Comparison of ENCODE assay signal across 19 mouse cellular contexts in genomic region chr2:142149310-142149709, GRCm38 (mm10).
"Had no signal": no experiment of that assay in that cellular context is flagged by ENCODE, and none has a peak within 500 bp of the region (broad histone marks: within the 10 kb centered on the region; RNA-seq: fewer than 3 reads in every experiment).

No protein-coding gene starts in this region.

- DNase-seq: lung, adult 18-20 months; lung, embryonic 14.5 days; lung, postnatal 10 days; lung, postnatal 4 days; midbrain, embryonic 14.5 days; retina, postnatal 1 day; right cerebral cortex, adult 18-20 months; right cerebral cortex, postnatal 25 days; right cerebral cortex, postnatal 4 days; spleen, adult 18-20 months; thymus, adult 18-20 months; thymus, postnatal 25 days; thymus, postnatal 4 days had no signal

- H3K9me3 ChIP-seq: midbrain, embryonic 10.5 days; neural tube, embryonic 13.5 days; neural tube, embryonic 15.5 days had no signal

- H3K4me3 ChIP-seq: midbrain, embryonic 10.5 days; midbrain, embryonic 12.5 days; myocyte; neural tube, embryonic 13.5 days; neural tube, embryonic 15.5 days had no signal

- H3K36me3 ChIP-seq: midbrain, embryonic 10.5 days; midbrain, embryonic 12.5 days; neural tube, embryonic 13.5 days; neural tube, embryonic 15.5 days had no signal

- ATAC-seq: midbrain, embryonic 16.5 days had no signal

- H3K4me2 ChIP-seq: lung, embryonic 14.5 days; midbrain, embryonic 12.5 days; neural tube, embryonic 13.5 days; neural tube, embryonic 15.5 days had no signal

- H3K9ac ChIP-seq: lung, embryonic 14.5 days; midbrain, embryonic 12.5 days; neural tube, embryonic 13.5 days; neural tube, embryonic 15.5 days had no signal

- H3K27me3 ChIP-seq: midbrain, embryonic 12.5 days; neural tube, embryonic 13.5 days; neural tube, embryonic 15.5 days had no signal

- H3K4me1 ChIP-seq: midbrain, embryonic 10.5 days; midbrain, embryonic 12.5 days; neural tube, embryonic 13.5 days; neural tube, embryonic 15.5 days had no signal

- H3K27ac ChIP-seq: midbrain, embryonic 10.5 days; midbrain, embryonic 12.5 days; neural tube, embryonic 13.5 days; neural tube, embryonic 15.5 days had no signal
